Mouse (Mus musculus) forebrain, embryonic 14.5 days (tissue): ENCODE results near the gene Saa1. TPM values are rescaled to one million over a fixed set of nuclear protein-coding genes. Genes with fewer than 3 reads are reported as not detected.

Experiments
- ATAC-seq: fragments of 200-750 bp; cut with Nextera tagmentation; 2 replicates; pipeline ENCODE4 v1.8.0; 2017; ENCODE audit warnings: mild to moderate bottlenecking, moderate library complexity
- DNase-seq: peaks from one replicate; pipeline ENCODE4 v3.0.0-alpha.2; 2015; ENCODE audit warnings: low spot score
- H3K27ac ChIP-seq: fragments of 300-500 bp; sonication (generic); 2 replicates; pipeline ENCODE4 v1.5.1; 2014; ENCODE audit warnings: low read depth, mild to moderate bottlenecking, control low read depth, low read length, moderate library complexity
- H3K27me3 ChIP-seq: fragments of 300-500 bp; sonication (generic); replicated peaks from 2 replicates; pipeline ENCODE4 v1.6.1; 2014; ENCODE audit warnings: low read length, control low read depth, mixed read lengths; ENCODE audit not compliant: control insufficient read depth, insufficient read depth
- H3K36me3 ChIP-seq: fragments of 300-500 bp; sonication (generic); 2 replicates; pipeline ENCODE4 v1.6.1; 2014; ENCODE audit warnings: low read length, control low read depth; ENCODE audit not compliant: control insufficient read depth, insufficient read depth
- H3K4me1 ChIP-seq: fragments of 300-500 bp; sonication (generic); 2 replicates; pipeline ENCODE4 v1.6.1; 2014; ENCODE audit warnings: antibody characterized with exemption, low read length, control low read depth; ENCODE audit not compliant: control insufficient read depth, insufficient read depth
- H3K4me2 ChIP-seq: fragments of 300-500 bp; sonication (generic); 2 replicates; pipeline ENCODE4 v1.6.1; 2014; ENCODE audit warnings: mild to moderate bottlenecking, control low read depth, low read length
- H3K4me3 ChIP-seq: fragments of 300-500 bp; sonication (generic); 2 replicates; pipeline ENCODE4 v1.5.1; 2014; ENCODE audit warnings: low read depth, low read length, control low read depth
- H3K9ac ChIP-seq: fragments of 300-500 bp; sonication (generic); 2 replicates; pipeline ENCODE4 v1.6.1; 2014; ENCODE audit warnings: mild to moderate bottlenecking, low read length, control low read depth, moderate library complexity
- H3K9me3 ChIP-seq: fragments of 300-500 bp; sonication (generic); replicated peaks from 2 replicates; pipeline ENCODE4 v1.6.1; 2016; ENCODE audit warnings: low read length, control low read depth, mixed read lengths; ENCODE audit not compliant: control insufficient read depth
- WGBS: fragments of 180-500 bp; shearing (Covaris S2); extraction: QIAGEN DNeasy Blood & Tissue Kit; methylation state at CpG from one replicate; pipeline ENCODE4 v1.1.7; 2014; 5-methylcytosine and 5-hydroxymethylcytosine counted together
- polyA plus RNA-seq: library from polyadenylated mRNA; unstranded; fragments of >200 nt; fragmentation: Nextera tagmentation; extraction: Ambion mirVana; gene quantifications from 2 replicates; pipeline ENCODE4 v1.2.1, GENCODE M21; 2014

Saa1 gene
- polyA plus RNA-seq, 1 experiment from 2014 or later = not detected

DNA sequence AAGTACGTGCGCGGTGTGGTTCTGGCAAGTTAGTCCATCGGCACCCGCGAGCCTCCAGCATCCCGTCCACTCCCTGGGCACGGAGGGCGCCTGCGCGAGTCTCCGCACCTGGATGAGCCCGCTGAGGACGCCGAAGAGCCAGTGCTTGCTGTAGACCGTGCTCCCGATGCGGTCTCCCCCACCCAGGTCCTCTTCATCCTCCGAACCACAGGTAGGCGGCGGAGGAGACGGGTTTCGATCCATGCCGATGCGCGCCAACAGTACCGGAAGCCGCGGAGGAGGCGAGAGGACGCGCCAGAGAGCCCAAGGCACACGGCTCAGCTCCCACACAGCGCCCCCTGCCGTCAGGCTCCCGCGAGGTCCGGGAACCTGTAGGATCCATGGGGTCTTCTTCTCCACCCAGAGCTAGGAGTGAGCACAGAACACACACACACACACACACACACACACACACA lies 32.4 kb downstream of the Saa1 start, which contains the start of gene Saal1:
Gene Saal1, minus strand, starts transcription at position 291 of the 455 bp plus-strand sequence.
- H3K36me3 ChIP-seq = peaks cover 25% of the 10 kb centered on the region
- peak within 1 kb of the TSS; percentile 95 for H3K9ac ChIP-seq
- peak within 1 kb of the TSS; percentile 85 for H3K4me3 ChIP-seq
- no peaks in the 10 kb centered on the region for H3K27me3 ChIP-seq
- H3K9me3 ChIP-seq = no peaks in the 10 kb centered on the region
- H3K4me2 ChIP-seq = peak within 1 kb of the TSS; percentile 49
- peak within 1 kb of the TSS; percentile 76 for H3K27ac ChIP-seq
- DNase-seq (peak; percentile 93), ATAC-seq (peak; percentile 98)
- under 1% methylated on average over 37 of the region's 38 CpGs for WGBS
- peaks cover 5% of the 10 kb centered on the region; the same call in 1 of the 2 replicates for H3K4me1 ChIP-seq

DNA sequence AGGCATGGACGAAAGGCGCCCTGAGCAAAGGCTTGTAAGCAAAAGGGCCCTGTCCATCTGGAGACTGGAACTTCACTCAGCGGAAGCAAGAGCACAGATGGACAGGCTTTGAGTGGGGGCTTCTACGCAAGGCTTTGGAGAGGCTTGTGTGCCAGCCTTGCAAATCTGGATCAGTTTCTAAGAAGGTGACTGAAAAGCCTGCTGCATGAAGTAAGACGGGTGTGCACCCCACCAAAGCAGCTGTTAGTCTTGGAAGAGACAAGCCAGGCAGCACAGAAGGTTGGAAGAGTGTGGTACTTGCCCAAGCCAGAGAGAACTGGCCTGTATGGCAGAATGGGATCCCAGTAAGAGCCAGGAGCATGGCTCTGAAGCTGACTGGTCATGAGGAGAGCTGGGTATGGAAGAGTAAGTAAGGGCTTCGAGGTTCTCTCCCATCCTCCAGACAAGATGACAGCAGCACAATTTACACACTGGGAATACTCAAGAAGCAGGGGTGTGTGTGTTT lies 42.2 kb downstream of the Saa1 start:
- DNase-seq = no peak
- H3K4me1 ChIP-seq = no peaks in the 10 kb centered on the region
- H3K27me3 ChIP-seq = no peaks in the 10 kb centered on the region
- H3K36me3 ChIP-seq = peaks cover 86% of the 10 kb centered on the region
- 93% methylated on average over 6 of the region's 6 CpGs for WGBS
- H3K9me3 ChIP-seq = no peaks in the 10 kb centered on the region
- H3K4me2 ChIP-seq = no peak overlapping the region
- H3K4me3 ChIP-seq = no peak overlapping the region
- no peak overlapping the region for H3K9ac ChIP-seq
- no peak for ATAC-seq
- no peak overlapping the region for H3K27ac ChIP-seq

DNA sequence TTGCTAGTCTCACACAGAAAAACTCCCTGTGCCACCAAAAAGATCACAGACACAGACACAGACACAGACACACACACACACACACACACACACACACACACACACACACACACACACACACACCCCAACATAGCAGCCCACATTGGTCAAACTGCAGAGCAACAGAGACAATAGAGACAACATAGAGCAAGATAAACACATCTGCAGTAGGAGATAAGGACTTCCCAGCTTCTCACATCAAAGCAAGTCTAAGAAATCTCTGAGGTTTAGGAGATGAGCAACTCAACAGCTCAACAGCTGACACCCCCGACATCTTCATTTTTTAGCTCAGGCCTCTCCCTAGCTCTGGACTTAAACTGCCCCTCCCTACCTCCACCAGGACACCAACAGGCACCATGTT lies 46.0 kb downstream of the Saa1 start:
- no peaks in the 10 kb centered on the region for H3K9me3 ChIP-seq
- ATAC-seq (no peak), DNase-seq (no peak)
- no peak overlapping the region for H3K4me2 ChIP-seq
- no peak overlapping the region for H3K4me3 ChIP-seq
- H3K27ac ChIP-seq = no peak overlapping the region
- no peak overlapping the region for H3K9ac ChIP-seq
- H3K36me3 ChIP-seq = peaks cover 67% of the 10 kb centered on the region
- H3K27me3 ChIP-seq = no peaks in the 10 kb centered on the region
- H3K4me1 ChIP-seq = no peaks in the 10 kb centered on the region
- 83% methylated on average over 1 of the region's 1 CpGs for WGBS

Other genes with a start within 250 kb of the Saa1 start
- 23.4 and 26.1 TPM in 2 replicates for gene Sergef, start 103.2 kb downstream of the Saa1 start, polyA plus RNA-seq
- gene Tph1, start 70.4 kb downstream of the Saa1 start, polyA plus RNA-seq = 0.41 and 0.46 TPM in 2 replicates
- 24.4 and 25.2 TPM in 2 replicates for gene Saal1, start 32.3 kb downstream of the Saa1 start, polyA plus RNA-seq
- 0.34 TPM in 1 of 2 replicates, not detected in the other for gene Saa3, start 27.3 kb downstream of the Saa1 start, polyA plus RNA-seq
- gene Saa4, start 10.4 kb downstream of the Saa1 start, polyA plus RNA-seq = not detected in 2 replicates
- not detected in 2 replicates for gene Saa2, start 8.8 kb upstream of the Saa1 start, polyA plus RNA-seq
- 10.1 and 11.3 TPM in 2 replicates for gene Hps5, start 53.1 kb upstream of the Saa1 start, polyA plus RNA-seq
- 53.1 and 56.7 TPM in 2 replicates for gene Gtf2h1, start 53.1 kb upstream of the Saa1 start, polyA plus RNA-seq
- gene Ldha, start 98.5 kb upstream of the Saa1 start, polyA plus RNA-seq = 724 and 871 TPM in 2 replicates
- not detected in 2 replicates for gene Ldhc, start 118.2 kb upstream of the Saa1 start, polyA plus RNA-seq
- 519 and 545 TPM in 2 replicates for gene Tsg101, start 177.0 kb upstream of the Saa1 start, polyA plus RNA-seq
- 7.4 and 8.2 TPM in 2 replicates for gene Uevld, start 215.5 kb upstream of the Saa1 start, polyA plus RNA-seq
- not detected in 2 replicates for gene Gm9999, start 240.6 kb upstream of the Saa1 start, polyA plus RNA-seq